ENCODE assay signal across 11 mouse cellular contexts in genomic region chr4:97657586-97657985, GRCm38 (mm10).
DNase-seq lines count a peak whose midpoint lies in the region; ATAC-seq lines count a peak whose summit lies in the region.
"Had no signal": no experiment of that assay in that cellular context is flagged by ENCODE, and none has a peak within 500 bp of the region (broad histone marks: within the 10 kb centered on the region; RNA-seq: fewer than 3 reads in every experiment).

No protein-coding gene starts in this region.

- H3K4me2 ChIP-seq in heart, embryonic 12.5 days = no peak overlapping the region
- H3K4me2 ChIP-seq in heart, embryonic 15.5 days = no peak overlapping the region
- H3K4me2 ChIP-seq: forebrain, embryonic 12.5 days; neural tube, embryonic 12.5 days had no signal

- no peak for ATAC-seq in heart, embryonic 12.5 days (ENCODE audit: insufficient number of reproducible peaks, low FRiP score)
- ATAC-seq in heart, embryonic 15.5 days (replicated peaks; ENCODE audit: insufficient number of reproducible peaks, insufficient read depth, low FRiP score, low read depth) = 0 out of 2 replicates have a peak, but pooled peaks have one; percentile 58
- peak; percentile 82 for ATAC-seq in megakaryocyte progenitor cell, adult 5-6 weeks (replicated peaks; ENCODE audit: poor library complexity)

- H3K9me3 ChIP-seq in heart, embryonic 12.5 days (replicated peaks) = no peaks in the 10 kb centered on the region
- H3K9me3 ChIP-seq in heart, embryonic 15.5 days (replicated peaks) = no peaks in the 10 kb centered on the region
- H3K9me3 ChIP-seq: forebrain, embryonic 12.5 days; neural tube, embryonic 12.5 days had no signal

- WGBS in heart, embryonic 12.5 days = 62% methylated on average over 3 of the region's 3 CpGs
- WGBS in heart, embryonic 15.5 days = 67% methylated on average over 3 of the region's 3 CpGs

- H3K36me3 ChIP-seq in heart, embryonic 12.5 days = no peaks in the 10 kb centered on the region
- H3K36me3 ChIP-seq in heart, embryonic 15.5 days = no peaks in the 10 kb centered on the region
- H3K36me3 ChIP-seq: forebrain, embryonic 12.5 days; neural tube, embryonic 12.5 days had no signal

- no peak overlapping the region for H3K4me3 ChIP-seq in heart, embryonic 12.5 days
- no peak overlapping the region for H3K4me3 ChIP-seq in heart, embryonic 15.5 days
- H3K4me3 ChIP-seq: forebrain, embryonic 12.5 days; neural tube, embryonic 12.5 days had no signal

- DNase-seq in heart, adult 8-10 months (ENCODE audit: low spot score) = peak; percentile 21
- peak; percentile 69 for DNase-seq in CD4-positive, CD25-positive, alpha-beta regulatory T cell, adult 2 months (ENCODE audit: low read depth, low spot score)
- no peak for DNase-seq in ovary, adult 18-20 months (ENCODE audit: low spot score)
- DNase-seq in adrenal gland, postnatal 4 days (ENCODE audit: low spot score in 2 of 2) = no peak
- no peak for DNase-seq in gastrocnemius, postnatal 10 days
- DNase-seq: cerebellum, adult 9-11 months had no signal

- no peaks in the 10 kb centered on the region for H3K27me3 ChIP-seq in heart, embryonic 12.5 days (replicated peaks)
- no peaks in the 10 kb centered on the region for H3K27me3 ChIP-seq in heart, embryonic 15.5 days
- H3K27me3 ChIP-seq: forebrain, embryonic 12.5 days; neural tube, embryonic 12.5 days had no signal

- H3K27ac ChIP-seq in heart, embryonic 12.5 days (ENCODE audit: poor library complexity, severe bottlenecking) = no peak overlapping the region
- H3K27ac ChIP-seq in heart, embryonic 15.5 days = no peak overlapping the region
- H3K27ac ChIP-seq: forebrain, embryonic 12.5 days; neural tube, embryonic 12.5 days had no signal

- H3K9ac ChIP-seq in heart, embryonic 12.5 days = no peak overlapping the region
- H3K9ac ChIP-seq in heart, embryonic 15.5 days = no peak overlapping the region
- H3K9ac ChIP-seq: forebrain, embryonic 12.5 days; neural tube, embryonic 12.5 days had no signal

- peaks cover 7% of the 10 kb centered on the region; the same call in 1 of the 2 replicates for H3K4me1 ChIP-seq in heart, embryonic 12.5 days (replicated peaks)
- peaks cover 10% of the 10 kb centered on the region; the same call in 1 of the 2 replicates for H3K4me1 ChIP-seq in heart, embryonic 15.5 days (replicated peaks)

Comparison
In these comparisons a context has a peak if more than half of its experiments do, and no peak if none do; other contexts are left out.
1. DNase-seq: peak in heart, adult 8-10 months (single experiment) and CD4-positive, CD25-positive, alpha-beta regulatory T cell, adult 2 months (single experiment); none in ovary, adult 18-20 months (single experiment), adrenal gland, postnatal 4 days (0 of 2) and gastrocnemius, postnatal 10 days (single experiment).